Mouse (Mus musculus) retina, adult 2 months (tissue): ENCODE data around the gene Syngr1.
A peak's percentile ranks its signal among the peaks of the same experiment; 100 is the strongest.

Source experiments
- DNase-seq: peaks from one replicate; pipeline ENCODE4 v3.0.0-alpha.2; 2012; ENCODE audit warnings: low read depth, low spot score

The Syngr1 gene

GRCm38 (mm10) chr15:80070095-80070644 lies 21.0 kb upstream of the Syngr1 start:
- DNase-seq: no peak

GRCm38 (mm10) chr15:80071951-80072437 lies 19.1 kb upstream of the Syngr1 start:
- no peak for DNase-seq

DNA sequence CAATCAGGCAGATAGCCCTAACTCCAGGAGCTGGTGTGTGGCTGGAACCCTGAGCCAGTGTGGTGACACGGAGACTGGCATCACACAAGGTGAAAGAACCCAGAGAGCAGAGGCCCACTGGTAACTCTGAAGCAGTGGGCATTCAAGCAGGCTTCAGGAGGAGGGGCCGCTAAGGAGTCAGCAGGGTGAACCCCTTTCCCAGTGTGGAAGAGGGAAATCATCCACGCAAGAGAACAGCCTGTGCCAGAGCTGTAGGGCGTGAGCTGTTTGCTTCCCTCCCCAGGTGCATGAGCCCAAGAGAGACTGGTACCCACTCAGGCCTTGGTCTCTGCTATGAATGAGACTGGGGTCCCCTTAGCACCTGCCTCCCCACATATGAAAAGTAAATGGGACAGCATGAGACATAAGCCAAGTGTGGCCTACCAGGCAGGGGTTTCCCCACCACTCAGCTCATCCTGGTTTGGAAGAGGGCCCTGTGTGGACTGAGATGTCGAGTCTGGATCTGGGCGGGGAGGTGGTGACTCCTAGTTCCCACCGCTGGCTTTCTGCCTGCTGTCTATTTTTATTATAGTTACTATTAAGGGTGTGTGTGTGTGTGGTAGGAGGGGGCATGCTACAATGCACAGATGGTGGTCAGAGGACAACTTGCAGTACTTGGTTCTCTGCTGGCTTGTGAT lies 18.4 kb upstream of the Syngr1 start:
- DNase-seq: no peak

DNA sequence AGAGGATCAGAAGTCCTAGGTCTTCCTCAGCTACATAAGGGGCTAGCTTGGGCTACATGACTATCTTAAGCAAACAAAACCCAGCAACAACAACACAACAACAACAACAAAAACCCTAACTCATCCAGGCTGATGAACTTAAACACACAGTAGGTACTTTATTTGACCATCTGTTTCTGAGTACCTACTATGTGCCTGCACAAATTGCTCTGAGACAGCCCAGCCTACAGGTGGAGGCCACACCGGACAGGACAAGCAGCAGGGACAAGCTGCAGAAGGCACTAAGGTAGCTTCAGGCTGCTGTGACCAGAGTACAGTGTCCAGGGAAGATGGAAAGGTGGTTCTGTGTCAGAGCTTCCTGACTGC lies 17.9 kb upstream of the Syngr1 start:
- no peak for DNase-seq

DNA sequence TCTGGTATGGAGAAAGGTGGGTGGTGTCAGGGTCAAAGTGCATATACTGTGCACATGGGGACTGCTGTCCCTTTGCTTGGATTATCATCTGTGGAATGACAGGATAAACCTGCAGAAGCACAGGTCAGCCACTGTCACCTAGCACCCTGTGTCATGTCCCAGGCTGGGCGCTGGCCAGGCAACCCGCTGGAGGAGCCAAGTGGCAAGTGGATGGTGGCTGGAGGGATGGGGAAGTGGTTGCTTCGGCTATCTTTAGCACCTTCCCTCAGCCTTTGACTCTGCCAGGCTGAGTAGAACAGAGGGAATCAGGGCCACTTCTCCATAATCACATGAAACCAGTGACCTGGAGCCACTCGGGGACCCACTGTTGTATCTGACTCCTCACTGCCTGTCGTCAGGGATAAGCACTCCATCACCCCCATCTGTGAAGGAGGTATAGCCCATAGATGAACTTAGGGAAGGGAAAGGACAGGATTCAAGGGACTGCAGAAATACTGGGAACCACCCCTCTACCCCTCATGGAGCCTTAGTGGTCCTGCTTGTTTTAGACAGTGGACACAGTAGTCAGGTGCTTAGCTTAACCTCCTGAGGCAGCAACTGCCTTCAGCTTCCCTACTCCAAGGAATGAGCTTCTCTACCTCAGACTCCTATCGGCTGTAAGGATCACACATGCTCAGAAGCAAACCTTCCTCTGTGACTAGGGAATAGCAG lies 16.3 kb upstream of the Syngr1 start:
- no peak for DNase-seq

DNA sequence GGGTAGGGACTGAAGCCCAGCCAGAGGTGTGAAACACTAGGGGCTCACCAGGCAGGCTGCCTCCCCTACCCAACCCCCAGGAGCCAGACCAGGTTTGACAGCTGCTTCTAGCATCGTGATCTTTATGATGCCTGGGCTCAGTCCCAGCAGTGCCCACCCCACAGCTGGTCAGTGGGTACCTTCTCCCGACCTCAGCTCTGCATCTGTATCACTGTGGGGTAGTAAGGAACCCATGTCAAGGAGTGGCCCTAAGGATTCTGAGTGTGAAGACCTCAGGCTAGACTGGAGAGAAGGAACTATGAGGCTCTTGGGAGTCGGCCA lies 15.8 kb upstream of the Syngr1 start:
- DNase-seq: no peak

DNA sequence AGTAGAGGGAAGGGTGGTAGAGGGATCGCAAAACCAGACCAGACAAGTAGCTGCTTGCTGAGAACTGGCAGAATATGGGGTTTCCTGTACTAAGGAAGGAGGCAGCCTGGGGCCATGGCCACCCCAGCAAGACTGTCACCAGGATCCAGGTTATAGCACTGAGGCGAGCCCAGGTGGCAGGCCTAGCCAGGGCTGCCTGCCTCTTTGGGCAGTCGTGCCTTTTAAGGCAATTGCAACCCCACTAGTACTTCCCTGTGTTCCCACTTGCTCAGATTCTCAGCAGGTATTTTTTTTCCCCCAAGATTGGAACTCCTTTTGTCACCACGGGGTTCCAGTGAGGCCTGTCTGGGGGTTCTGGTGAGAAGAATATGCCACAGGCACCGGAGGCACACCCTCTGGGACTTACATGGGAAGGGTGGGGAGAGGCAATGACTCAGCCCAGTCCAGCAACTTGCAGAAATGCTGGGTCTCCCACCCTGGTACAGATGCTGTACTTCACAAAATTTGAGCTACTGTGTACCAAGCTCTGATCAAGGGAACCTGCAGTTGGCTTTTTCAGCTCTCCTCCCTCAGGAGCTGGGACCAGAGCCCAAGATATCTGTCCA lies 15.3 kb upstream of the Syngr1 start:
- DNase-seq: no peak

GRCm38 (mm10) chr15:80076338-80077136 lies 14.6 kb upstream of the Syngr1 start:
- DNase-seq: no peak

- no peak for DNase-seq
Measured at GRCm38 (mm10) chr15:80078058-80078814, 12.9 kb upstream of the Syngr1 start.

GRCm38 (mm10) chr15:80079129-80079668 lies 11.9 kb upstream of the Syngr1 start:
- DNase-seq: no peak

DNA sequence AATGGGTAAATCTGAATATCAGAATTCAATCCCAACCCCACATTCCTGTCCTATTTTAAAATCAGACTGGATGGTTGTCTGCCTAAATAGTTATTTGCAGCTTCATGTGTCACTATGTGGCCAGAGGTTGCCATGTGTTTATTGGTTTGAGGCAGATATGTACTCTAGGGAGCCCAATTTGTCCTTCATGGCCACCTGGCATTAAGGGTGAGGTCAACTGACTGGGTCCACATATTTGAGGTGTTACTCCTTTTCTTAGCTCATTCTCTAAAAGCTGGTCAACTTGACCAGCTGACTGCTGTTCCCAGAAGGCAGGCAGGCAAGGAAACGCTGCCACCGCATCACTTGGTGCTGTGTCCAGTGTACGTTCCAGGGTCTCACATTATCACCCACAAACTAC lies 11.2 kb upstream of the Syngr1 start:
- no peak for DNase-seq

- DNase-seq: no peak
Measured at GRCm38 (mm10) chr15:80080711-80081615, 10.2 kb upstream of the Syngr1 start.

GRCm38 (mm10) chr15:80081801-80082546 lies 9.2 kb upstream of the Syngr1 start:
- DNase-seq: no peak

GRCm38 (mm10) chr15:80082661-80083275 lies 8.4 kb upstream of the Syngr1 start:
- DNase-seq: no peak

DNA sequence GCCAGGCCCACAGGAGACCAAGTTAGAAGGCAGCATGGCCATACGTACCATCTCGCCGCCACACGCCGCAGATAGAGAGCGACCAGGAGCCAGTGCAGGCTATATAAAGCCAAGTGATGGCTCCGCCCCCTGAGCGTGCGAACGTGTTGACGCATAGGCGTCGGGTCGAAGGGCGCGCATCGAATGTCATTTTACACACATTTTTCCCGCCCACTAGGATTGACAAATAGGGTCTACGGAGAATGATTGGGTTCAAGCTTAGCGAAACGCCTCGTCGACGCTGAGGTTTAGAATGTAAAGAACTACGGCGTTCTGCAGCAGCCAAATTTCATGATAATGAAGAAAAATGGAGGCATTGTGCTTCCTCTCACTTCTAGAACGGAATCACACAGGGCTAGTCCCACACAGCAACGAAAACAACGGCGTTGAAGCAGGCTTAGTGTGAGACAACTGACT lies 7.8 kb upstream of the Syngr1 start:
- peak; percentile 96 for DNase-seq

- no peak for DNase-seq
Measured at GRCm38 (mm10) chr15:80083740-80084139, 7.4 kb upstream of the Syngr1 start.

DNA sequence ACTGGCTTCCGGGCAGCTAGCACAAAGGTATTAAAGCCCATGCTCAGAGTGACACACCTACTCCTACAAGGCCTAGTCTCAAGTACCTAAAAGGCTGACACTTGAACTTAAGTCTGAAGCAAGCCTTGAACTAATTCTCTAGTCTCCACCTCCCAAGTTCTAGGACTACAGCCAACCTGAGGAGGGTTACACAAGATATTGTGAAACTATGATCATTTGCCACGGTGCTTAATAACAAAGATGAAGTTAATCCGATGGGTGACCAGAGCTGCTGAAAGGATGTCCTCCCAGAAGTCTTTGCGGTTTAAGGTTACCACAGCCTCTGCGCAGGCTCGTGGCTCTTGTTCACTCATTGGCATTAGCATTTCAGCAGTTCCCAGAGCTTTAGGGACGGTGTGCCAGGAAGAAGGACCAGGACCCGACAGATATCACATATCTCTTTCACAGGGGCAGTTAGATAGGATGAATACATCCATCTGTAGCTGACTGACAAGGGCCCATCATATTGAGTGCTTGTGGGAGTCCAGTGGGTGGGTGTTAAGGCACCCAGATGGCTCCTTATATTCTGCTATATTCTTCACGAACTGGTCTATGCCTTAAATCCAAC lies 3.6 kb upstream of the Syngr1 start:
- DNase-seq: no peak

- DNase-seq: peak; percentile 81
Measured at GRCm38 (mm10) chr15:80088637-80089036, 2.5 kb upstream of the Syngr1 start.
